Mouse (Mus musculus) ES-Bruce4 (cell line): Measurements from ENCODE around the gene Larp4b. TPM values are rescaled to one million over a fixed set of nuclear protein-coding genes. Genes with fewer than 3 reads are reported as not detected.

Experiments used
- H3K27ac ChIP-seq: 2 replicates; pipeline ENCODE4 v1.5.1; 2012; ENCODE audit warnings: low read length, inconsistent platforms; ENCODE audit not compliant: insufficient read depth
- H3K27me3 ChIP-seq: 2 replicates; pipeline ENCODE4 v1.6.1; 2012; ENCODE audit warnings: mild to moderate bottlenecking, low read length, inconsistent platforms; ENCODE audit not compliant: control insufficient read depth, poor library complexity, insufficient read depth, severe bottlenecking
- H3K36me3 ChIP-seq: 2 replicates; pipeline ENCODE4 v1.6.1; 2012; ENCODE audit warnings: inconsistent platforms, mild to moderate bottlenecking, low read length, moderate library complexity; ENCODE audit not compliant: control insufficient read depth, poor library complexity, insufficient read depth, severe bottlenecking
- H3K4me1 ChIP-seq: one replicate; pipeline ENCODE4 v1.8.1; 2011; ENCODE audit warnings: low read length; ENCODE audit not compliant: control insufficient read depth, insufficient read depth
- H3K4me3 ChIP-seq: 2 replicates; pipeline ENCODE4 v1.5.1; 2011; ENCODE audit warnings: low read depth, mild to moderate bottlenecking, low read length
- H3K9ac ChIP-seq: 2 replicates; pipeline ENCODE4 v1.6.1; 2012; ENCODE audit warnings: low read depth, mild to moderate bottlenecking, inconsistent platforms; ENCODE audit not compliant: poor library complexity, severe bottlenecking
- H3K9me3 ChIP-seq: replicated peaks from 2 replicates; pipeline ENCODE4 v1.6.1; 2012; ENCODE audit warnings: mild to moderate bottlenecking, low read length, inconsistent platforms; ENCODE audit not compliant: control insufficient read depth, poor library complexity, insufficient read depth, severe bottlenecking
- CTCF ChIP-seq: IDR thresholded peaks from one replicate; pipeline ENCODE4 v1.8.1; 2011; ENCODE audit warnings: low read depth, low read length
- EP300 ChIP-seq: IDR thresholded peaks from 2 replicates; pipeline ENCODE4 v1.6.1; 2011; ENCODE audit warnings: low read depth, low read length; ENCODE audit not compliant: insufficient read depth
- POLR2A ChIP-seq: IDR thresholded peaks from one replicate; pipeline ENCODE4 v1.8.1; 2011; ENCODE audit warnings: low read length; ENCODE audit not compliant: insufficient read depth
- polyA plus RNA-seq: library from polyadenylated mRNA; stranded (reverse); fragments of >200 nt; gene quantifications from 2 replicates; pipeline ENCODE4 v1.2.4, GENCODE M21; 2011; ENCODE audit warnings: low read depth; ENCODE audit not compliant: missing spikeins, insufficient read depth, insufficient read length

The Larp4b gene
- polyA plus RNA-seq, 1 experiment, result 108 TPM

- Histone ChIP-seq H3K36me3 (peaks cover 26% of the 10 kb centered on the region), H3K27ac (no peak overlapping the region), H3K4me3 (no peak overlapping the region), H3K9me3 (no peaks in the 10 kb centered on the region), H3K4me1 (peaks cover 2% of the 10 kb centered on the region), H3K27me3 (no peaks in the 10 kb centered on the region), H3K9ac (no peak overlapping the region)
- TF ChIP-seq POLR2A (no peak), CTCF (no peak), EP300 (no peak)
Observed at GRCm38 (mm10) chr13:9134421-9134820, 40.7 kb downstream of the Larp4b start.

- Histone ChIP-seq H3K9ac (no peak overlapping the region), H3K27me3 (no peaks in the 10 kb centered on the region), H3K27ac (no peak overlapping the region), H3K4me3 (no peak overlapping the region), H3K4me1 (peaks cover 2% of the 10 kb centered on the region), H3K36me3 (peaks cover 23% of the 10 kb centered on the region), H3K9me3 (no peaks in the 10 kb centered on the region)
- TF ChIP-seq POLR2A (no peak), CTCF (no peak), EP300 (no peak)
Observed at GRCm38 (mm10) chr13:9136088-9136487, 42.4 kb downstream of the Larp4b start.

DNA sequence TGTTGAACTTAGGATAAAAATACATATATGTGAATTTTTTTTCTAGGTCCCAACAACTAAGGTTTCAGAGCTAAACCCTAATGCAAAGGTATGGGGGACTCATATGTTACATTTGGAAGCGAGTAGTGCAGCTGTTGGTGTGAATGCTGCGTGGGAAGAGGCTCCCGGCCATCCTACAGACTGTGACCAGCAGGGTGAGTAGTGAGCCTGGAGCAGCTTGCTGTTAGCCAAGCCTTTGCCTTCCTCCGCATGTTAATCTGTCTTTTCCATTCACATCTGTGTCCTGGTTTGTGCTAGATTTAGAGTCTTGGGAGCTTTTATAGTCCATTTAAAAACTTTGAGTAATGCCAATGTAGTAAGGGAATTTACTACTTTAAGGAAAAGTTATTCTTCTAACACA, 43.1 kb downstream of the Larp4b start:
- Histone ChIP-seq H3K4me3 (no peak overlapping the region), H3K9me3 (no peaks in the 10 kb centered on the region), H3K27me3 (no peaks in the 10 kb centered on the region), H3K27ac (no peak overlapping the region), H3K36me3 (peaks cover 23% of the 10 kb centered on the region), H3K9ac (no peak overlapping the region), H3K4me1 (peaks cover 2% of the 10 kb centered on the region)
- TF ChIP-seq EP300 (no peak), CTCF (peak; percentile 42)

DNA sequence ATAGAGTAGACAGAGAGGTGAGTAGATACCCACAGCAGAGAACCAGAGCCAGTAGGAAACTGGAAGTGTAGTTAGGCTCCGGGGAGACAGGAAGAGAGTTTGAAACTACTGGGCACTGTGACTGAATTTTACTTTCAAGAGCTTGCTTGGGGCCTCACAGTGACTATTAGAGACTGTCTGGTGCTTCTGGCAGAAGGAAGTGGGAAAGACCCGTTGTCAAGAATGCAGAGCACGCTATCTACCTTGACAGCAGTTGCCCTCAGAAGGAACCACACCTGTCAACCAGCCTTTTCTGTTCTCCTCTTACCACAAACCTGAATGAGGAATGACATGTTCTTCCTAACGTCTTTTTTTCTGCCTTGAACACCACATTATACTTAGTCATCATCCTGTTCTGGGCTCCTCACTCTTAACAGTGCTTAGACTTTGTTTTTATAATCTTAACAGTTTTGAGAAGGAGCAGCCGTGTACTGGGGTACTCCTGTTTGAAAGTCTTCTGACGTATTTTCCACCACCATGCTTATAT, 45.8 kb downstream of the Larp4b start:
- Histone ChIP-seq H3K4me3 (no peak overlapping the region), H3K36me3 (peaks cover 34% of the 10 kb centered on the region), H3K4me1 (peaks cover 3% of the 10 kb centered on the region), H3K9ac (no peak overlapping the region), H3K9me3 (no peaks in the 10 kb centered on the region), H3K27me3 (no peaks in the 10 kb centered on the region), H3K27ac (no peak overlapping the region)
- no peak for TF ChIP-seq EP300
- TF ChIP-seq CTCF, result no peak

DNA sequence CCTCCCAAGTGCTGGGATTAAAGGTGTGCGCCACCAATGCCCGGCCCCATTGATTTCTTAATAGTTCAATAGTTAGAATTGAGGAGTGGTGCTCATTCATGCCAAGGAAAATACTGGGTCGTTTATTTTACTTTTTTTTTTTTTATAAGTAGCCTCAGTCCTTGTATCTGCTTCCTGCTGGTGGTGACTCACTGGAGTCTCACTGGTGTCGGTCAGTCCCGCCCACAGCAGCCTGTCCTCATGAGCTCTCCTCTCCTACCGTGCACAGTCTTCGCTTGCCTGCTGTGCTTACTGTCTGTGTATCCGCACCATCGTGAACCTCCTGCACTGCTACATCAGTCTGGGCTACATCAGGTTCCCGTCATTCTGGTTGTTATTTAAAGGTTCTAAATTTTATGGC, 46.5 kb downstream of the Larp4b start:
- H3K27ac ChIP-seq, result no peak overlapping the region
- H3K27me3 ChIP-seq, result no peaks in the 10 kb centered on the region

GRCm38 (mm10) chr13:9142371-9142770, 48.7 kb downstream of the Larp4b start:
- TF ChIP-seq POLR2A, result no peak
- TF ChIP-seq CTCF, result no peak
- H3K4me3 ChIP-seq, result no peak overlapping the region
- no peaks in the 10 kb centered on the region for H3K27me3 ChIP-seq
- peaks cover 3% of the 10 kb centered on the region for H3K4me1 ChIP-seq
- no peaks in the 10 kb centered on the region for H3K9me3 ChIP-seq
- H3K27ac ChIP-seq, result peak overlapping the region; percentile 60; the same call in 1 of the 2 replicates
- H3K9ac ChIP-seq, result no peak overlapping the region
- H3K36me3 ChIP-seq, result peaks cover 48% of the 10 kb centered on the region

More for the DNA sequence above, 46.5 kb downstream of the Larp4b start:
- H3K4me1 ChIP-seq, result peaks cover 3% of the 10 kb centered on the region
- TF ChIP-seq CTCF, result no peak
- no peak for TF ChIP-seq POLR2A
- no peak for TF ChIP-seq EP300
- peaks cover 38% of the 10 kb centered on the region for H3K36me3 ChIP-seq
- H3K4me3 ChIP-seq, result no peak overlapping the region
- H3K9ac ChIP-seq, result no peak overlapping the region
- H3K9me3 ChIP-seq, result no peaks in the 10 kb centered on the region

DNA sequence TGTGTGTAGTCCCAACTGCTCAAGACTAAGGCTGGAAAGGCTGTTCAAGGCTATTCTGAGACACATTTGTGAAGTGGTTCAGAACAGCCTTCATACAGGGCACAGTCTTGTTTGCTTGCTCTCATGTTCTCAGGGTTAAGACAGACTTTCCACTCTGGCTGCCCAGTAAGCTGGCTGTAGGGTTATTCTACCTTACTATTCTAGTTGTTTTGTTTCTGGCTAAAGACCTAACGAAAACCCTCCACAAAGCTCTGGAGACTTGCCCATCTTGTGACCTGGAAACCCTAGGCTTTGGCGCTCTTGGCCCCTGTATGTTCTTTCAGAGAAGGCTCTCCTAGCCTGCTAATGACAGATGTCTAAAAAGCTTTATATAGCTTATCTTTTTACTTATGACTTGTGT, 55.1 kb downstream of the Larp4b start:
- no peak overlapping the region for H3K9ac ChIP-seq
- no peaks in the 10 kb centered on the region for H3K9me3 ChIP-seq
- H3K36me3 ChIP-seq, result peaks cover 55% of the 10 kb centered on the region

More for the DNA sequence above, 55.1 kb downstream of the Larp4b start:
- no peak for TF ChIP-seq EP300
- no peak for TF ChIP-seq CTCF
- no peak overlapping the region for H3K27ac ChIP-seq
- H3K4me3 ChIP-seq, result no peak overlapping the region
- H3K4me1 ChIP-seq, result no peaks in the 10 kb centered on the region
- H3K27me3 ChIP-seq, result no peaks in the 10 kb centered on the region
